Mouse (Mus musculus): ENCODE data around the gene Lrrn3.

- TF ChIP-seq POLR2AphosphoS2 (IDR thresholded peaks at IDR 0.05; ENCODE audit: insufficient read length, low read depth) (no peak), MYOD1 (IDR thresholded peaks at IDR 0.05; ENCODE audit: control insufficient read depth in 1 of 3, insufficient read length in 2 of 3, low read depth in 2 of 3) (no peak), TCF12 (IDR thresholded peaks at IDR 0.05; ENCODE audit: insufficient read depth, poor library complexity, severe bottlenecking) (no peak), USF1 (IDR thresholded peaks at IDR 0.05; ENCODE audit: low read depth) (no peak), POLR2A (IDR thresholded peaks at IDR 0.05; ENCODE audit: insufficient read length, low read depth) (no peak), CEBPB (IDR thresholded peaks at IDR 0.05; ENCODE audit: insufficient read depth, poor library complexity, severe bottlenecking) (no peak), E2F4 (IDR thresholded peaks at IDR 0.05; ENCODE audit: insufficient read depth) (no peak), MAX (IDR thresholded peaks at IDR 0.05; ENCODE audit: low read depth) (no peak), MYOG (IDR thresholded peaks at IDR 0.05; ENCODE audit: control insufficient read depth in 1 of 3, insufficient read depth in 1 of 3, insufficient read length in 2 of 3, low read depth in 2 of 3) (no peak), SRF (IDR thresholded peaks at IDR 0.05; ENCODE audit: control insufficient read depth, insufficient read length, low read depth) (no peak), REST (IDR thresholded peaks at IDR 0.05; ENCODE audit: insufficient read depth, insufficient read length) (no peak), TCF3 (IDR thresholded peaks at IDR 0.05; ENCODE audit: insufficient read length, low read depth) (no peak)
Observed at GRCm38 (mm10) chr12:41487005-41487404, 774 bp upstream of the Lrrn3 start.
